Mouse (Mus musculus): Measurements from ENCODE around the gene Cnr2. TPM values are rescaled to one million over a fixed set of nuclear protein-coding genes. Genes with fewer than 3 reads are reported as not detected.
A peak's percentile ranks its signal among the peaks of the same experiment; 100 is the strongest.

Cnr2 gene
- polyA plus RNA-seq, 1 experiment from 2014 or later, result 2.6 TPM

- 30% methylated on average over 7 of the region's 7 CpGs for WGBS (ENCODE audit: insufficient replicate concordance)
- DNase-seq, result peak; percentile 12
These were observed 19.6 kb upstream of the Cnr2 start for GRCm38 (mm10) chr4:135875546-135875945.

DNA sequence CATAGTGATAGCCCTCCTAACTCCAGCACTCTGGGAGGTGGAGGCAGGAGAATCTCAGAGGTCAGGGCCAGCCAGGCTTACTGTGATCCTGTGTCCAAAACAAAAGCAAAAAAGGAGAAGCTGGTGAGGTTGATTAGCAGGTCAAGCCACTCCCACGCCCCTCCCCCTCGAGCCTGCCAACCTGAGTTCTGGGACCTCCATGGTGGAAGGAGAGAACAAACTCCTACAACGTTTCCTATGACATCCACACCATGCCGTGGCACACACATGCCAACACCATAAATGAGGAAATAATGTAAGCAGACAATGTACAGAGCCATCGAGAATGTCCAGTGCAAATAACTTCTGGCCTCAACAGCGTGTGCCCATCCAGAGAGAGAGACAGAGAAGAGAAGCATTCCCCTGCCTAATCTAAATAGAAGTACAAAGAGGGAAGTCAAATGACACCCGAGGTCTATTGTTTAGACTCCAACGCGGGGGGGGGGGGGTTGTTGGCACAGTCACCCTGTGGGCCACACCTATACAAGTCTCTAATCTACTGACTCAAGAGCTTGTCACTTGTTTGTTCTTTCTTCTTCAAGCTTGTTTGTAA is 19.1 kb upstream of the Cnr2 start:
- H3K27ac ChIP-seq (ENCODE audit: low read depth), result peak overlapping the region; percentile 98
- no peaks in the 10 kb centered on the region for H3K9me3 ChIP-seq (ENCODE audit: low read length)
- H3K4me1 ChIP-seq (ENCODE audit: insufficient read depth), result peaks cover 38% of the 10 kb centered on the region
- peak overlapping the region; percentile 53 for H3K9ac ChIP-seq (replicated peaks)
- H3K27me3 ChIP-seq (ENCODE audit: insufficient read depth, low read length), result no peaks in the 10 kb centered on the region
- H3K36me3 ChIP-seq (replicated peaks; ENCODE audit: insufficient read depth, low read length), result peaks cover 16% of the 10 kb centered on the region
- peak overlapping the region; percentile 33 for H3K4me3 ChIP-seq (ENCODE audit: low read depth, low read length)
- TF ChIP-seq CTCF (IDR thresholded peaks at IDR 0.05; ENCODE audit: low read depth) (no peak), EP300 (IDR thresholded peaks at IDR 0.05; ENCODE audit: low read depth) (no peak)
- H3K4me2 ChIP-seq (ENCODE audit: low read depth, low read length), result peak overlapping the region; percentile 76
- DNase-seq, result peak; percentile 81
- ATAC-seq, result peak; percentile 4
- 3% methylated on average over 9 of the region's 9 CpGs for WGBS (ENCODE audit: insufficient replicate concordance)

More at GRCm38 (mm10) chr4:135875546-135875945, 19.6 kb upstream of the Cnr2 start:
- Histone ChIP-seq H3K4me2 (ENCODE audit: low read depth, low read length) (peak overlapping the region; percentile 76), H3K4me3 (ENCODE audit: low read depth, low read length) (peak overlapping the region; percentile 33; the same call in 1 of the 2 replicates), H3K27ac (ENCODE audit: low read depth) (peak overlapping the region; percentile 98), H3K9ac (replicated peaks) (peak overlapping the region; percentile 53), H3K9me3 (ENCODE audit: low read length) (no peaks in the 10 kb centered on the region), H3K36me3 (replicated peaks; ENCODE audit: insufficient read depth, low read length) (peaks cover 20% of the 10 kb centered on the region), H3K4me1 (ENCODE audit: insufficient read depth) (peaks cover 38% of the 10 kb centered on the region), H3K27me3 (ENCODE audit: insufficient read depth, low read length) (no peaks in the 10 kb centered on the region)
- TF ChIP-seq EP300 (IDR thresholded peaks at IDR 0.05; ENCODE audit: low read depth), result no peak
- no peak for TF ChIP-seq CTCF (IDR thresholded peaks at IDR 0.05; ENCODE audit: low read depth)
- no peak for ATAC-seq

DNA sequence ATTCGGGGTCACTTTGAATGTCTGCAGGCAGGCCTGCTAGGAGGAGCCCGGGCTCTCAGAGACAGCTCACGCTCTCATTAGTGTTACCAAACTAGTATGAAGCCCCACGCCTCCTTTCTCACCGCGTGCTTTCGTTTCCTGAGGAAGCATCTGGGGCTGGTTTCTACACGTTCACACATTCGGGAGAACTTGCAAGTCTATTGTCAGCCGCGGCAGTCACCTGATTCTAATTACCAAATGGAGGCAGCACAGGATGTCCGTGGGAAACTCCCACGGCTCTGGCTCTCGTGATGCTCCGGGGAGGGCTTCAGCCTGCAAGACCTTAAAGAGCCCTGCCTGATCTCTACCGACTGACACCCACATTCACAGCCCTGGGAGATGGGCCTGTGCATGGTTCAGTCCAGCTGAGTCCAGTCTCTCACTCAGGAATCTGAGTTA is 18.6 kb upstream of the Cnr2 start:
- TF ChIP-seq CTCF (IDR thresholded peaks at IDR 0.05; ENCODE audit: low read depth), result no peak
- TF ChIP-seq EP300 (IDR thresholded peaks at IDR 0.05; ENCODE audit: low read depth), result 0 out of 2 replicates have a peak, but pooled peaks have one; percentile 9
- H3K4me2 ChIP-seq (ENCODE audit: low read depth, low read length), result peak overlapping the region; percentile 76
- peak overlapping the region; percentile 53 for H3K9ac ChIP-seq (replicated peaks)
- H3K4me3 ChIP-seq (ENCODE audit: low read depth, low read length), result peak overlapping the region; percentile 33
- peak; percentile 16 for ATAC-seq
- WGBS (ENCODE audit: insufficient replicate concordance), result 1% methylated on average over 16 of the region's 16 CpGs
- no peaks in the 10 kb centered on the region for H3K27me3 ChIP-seq (ENCODE audit: insufficient read depth, low read length)
- peaks cover 36% of the 10 kb centered on the region for H3K4me1 ChIP-seq (ENCODE audit: insufficient read depth)
- no peaks in the 10 kb centered on the region for H3K9me3 ChIP-seq (ENCODE audit: low read length)
- peaks cover 13% of the 10 kb centered on the region for H3K36me3 ChIP-seq (replicated peaks; ENCODE audit: insufficient read depth, low read length)
- H3K27ac ChIP-seq (ENCODE audit: low read depth), result peak overlapping the region; percentile 98
- peak; percentile 79 for DNase-seq

DNA sequence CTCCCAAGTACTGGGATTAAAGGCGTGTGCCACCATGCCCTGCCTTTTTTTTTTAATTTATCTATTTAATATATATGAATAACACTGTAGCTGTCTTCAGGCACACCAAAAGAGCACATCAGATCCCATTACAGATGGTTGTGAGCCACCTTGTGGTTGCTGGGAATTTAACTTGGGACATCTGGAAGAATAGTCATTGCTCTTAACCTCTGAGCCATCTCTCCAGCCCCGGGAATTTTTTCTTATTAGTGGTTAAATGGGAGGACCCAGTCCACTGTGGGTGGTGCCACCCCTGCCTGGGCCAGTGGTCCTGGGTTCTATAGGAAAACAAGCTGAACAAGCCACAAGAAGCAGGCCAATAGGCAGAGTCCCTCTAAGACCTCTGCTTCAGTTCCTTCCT is 17.5 kb upstream of the Cnr2 start:
- 53% methylated on average over 2 of the region's 2 CpGs for WGBS (ENCODE audit: insufficient replicate concordance)
- H3K4me2 ChIP-seq (ENCODE audit: low read depth, low read length), result no peak overlapping the region
- peaks cover 2% of the 10 kb centered on the region for H3K36me3 ChIP-seq (replicated peaks; ENCODE audit: insufficient read depth, low read length)
- TF ChIP-seq CTCF (IDR thresholded peaks at IDR 0.05; ENCODE audit: low read depth), result peak; percentile 58
- no peak for TF ChIP-seq EP300 (IDR thresholded peaks at IDR 0.05; ENCODE audit: low read depth)
- H3K4me3 ChIP-seq (ENCODE audit: low read depth, low read length), result no peak overlapping the region
- ATAC-seq (no peak), DNase-seq (no peak)
- no peaks in the 10 kb centered on the region for H3K27me3 ChIP-seq (ENCODE audit: insufficient read depth, low read length)
- no peaks in the 10 kb centered on the region for H3K9me3 ChIP-seq (ENCODE audit: low read length)
- peaks cover 29% of the 10 kb centered on the region for H3K4me1 ChIP-seq (ENCODE audit: insufficient read depth)
- H3K27ac ChIP-seq (ENCODE audit: low read depth), result no peak overlapping the region
- no peak overlapping the region for H3K9ac ChIP-seq (replicated peaks)

- Histone ChIP-seq H3K9me3 (ENCODE audit: low read length) (no peaks in the 10 kb centered on the region), H3K4me2 (ENCODE audit: low read depth, low read length) (no peak overlapping the region), H3K27me3 (ENCODE audit: insufficient read depth, low read length) (no peaks in the 10 kb centered on the region), H3K4me3 (ENCODE audit: low read depth, low read length) (no peak overlapping the region), H3K36me3 (replicated peaks; ENCODE audit: insufficient read depth, low read length) (no peaks in the 10 kb centered on the region), H3K9ac (replicated peaks) (no peak overlapping the region), H3K27ac (ENCODE audit: low read depth) (no peak overlapping the region), H3K4me1 (ENCODE audit: insufficient read depth) (peaks cover 39% of the 10 kb centered on the region)
- TF ChIP-seq EP300 (IDR thresholded peaks at IDR 0.05; ENCODE audit: low read depth), result no peak
- no peak for TF ChIP-seq CTCF (IDR thresholded peaks at IDR 0.05; ENCODE audit: low read depth)
- ATAC-seq (no peak), DNase-seq (no peak)
- WGBS (ENCODE audit: insufficient replicate concordance), result 68% methylated on average over 6 of the region's 6 CpGs
These were observed 16.2 kb upstream of the Cnr2 start for GRCm38 (mm10) chr4:135879021-135879420.

DNA sequence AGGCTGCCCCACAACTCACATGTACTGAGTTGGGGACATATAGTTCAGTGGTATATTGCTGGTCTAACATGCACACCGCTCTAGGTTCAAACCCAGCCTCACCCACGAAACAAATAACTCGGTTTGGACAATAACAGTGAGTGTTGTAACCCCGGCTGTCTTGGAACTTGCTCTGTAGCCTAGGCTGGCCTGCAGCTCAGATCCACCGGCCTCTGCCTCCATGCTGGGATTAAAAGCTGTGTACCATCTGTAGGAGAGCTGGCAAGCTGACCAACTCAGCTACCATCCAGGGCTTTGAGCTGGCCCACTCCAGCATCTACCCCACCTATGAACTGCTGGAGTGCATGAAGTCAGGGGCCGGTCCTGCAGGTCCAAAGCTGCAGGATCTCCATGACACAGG is 15.2 kb upstream of the Cnr2 start:
- no peak for TF ChIP-seq CTCF (IDR thresholded peaks at IDR 0.05; ENCODE audit: low read depth)
- TF ChIP-seq EP300 (IDR thresholded peaks at IDR 0.05; ENCODE audit: low read depth), result no peak
- ATAC-seq (no peak), DNase-seq (no peak)
- H3K9ac ChIP-seq (replicated peaks), result no peak overlapping the region
- H3K9me3 ChIP-seq (ENCODE audit: low read length), result no peaks in the 10 kb centered on the region
- no peak overlapping the region for H3K27ac ChIP-seq (ENCODE audit: low read depth)
- peaks cover 35% of the 10 kb centered on the region for H3K4me1 ChIP-seq (ENCODE audit: insufficient read depth)
- no peak overlapping the region for H3K4me2 ChIP-seq (ENCODE audit: low read depth, low read length)
- no peaks in the 10 kb centered on the region for H3K36me3 ChIP-seq (replicated peaks; ENCODE audit: insufficient read depth, low read length)
- 94% methylated on average over 6 of the region's 6 CpGs for WGBS (ENCODE audit: insufficient replicate concordance)
- no peak overlapping the region for H3K4me3 ChIP-seq (ENCODE audit: low read depth, low read length)
- no peaks in the 10 kb centered on the region for H3K27me3 ChIP-seq (ENCODE audit: insufficient read depth, low read length)

Measured in liver, postnatal 0 days (tissue).